Mouse (Mus musculus) kidney, postnatal 0 days (tissue): Measurements from ENCODE around the gene Gm9048. TPM values are rescaled to one million over a fixed set of nuclear protein-coding genes. Genes with fewer than 3 reads are reported as not detected.
"Not testable (repeated sequence)": the region's sequence is repeated elsewhere in the genome, so short reads cannot be mapped to it uniquely, and the experiment has no call there.

Source experiments
- ATAC-seq: fragments of 200-750 bp; cut with Nextera tagmentation; replicated peaks from 2 replicates; pipeline ENCODE4 v1.8.0; 2017; ENCODE audit warnings: low read depth, moderate number of reproducible peaks, moderate TSS enrichment, moderate library complexity; ENCODE audit not compliant: low FRiP score
- DNase-seq: peaks from one replicate; pipeline ENCODE4 v3.0.0-alpha.2; 2016; ENCODE audit warnings: low spot score
- H3K27ac ChIP-seq: fragments of 300-500 bp; sonication (generic); 2 replicates; pipeline ENCODE4 v1.5.1; 2014; ENCODE audit warnings: mild to moderate bottlenecking
- H3K27me3 ChIP-seq: fragments of 300-500 bp; sonication (generic); 2 replicates; pipeline ENCODE4 v1.6.1; 2014; ENCODE audit warnings: low read length, mixed read lengths; ENCODE audit not compliant: insufficient read depth
- H3K36me3 ChIP-seq: fragments of 300-500 bp; sonication (generic); 2 replicates; pipeline ENCODE4 v1.6.1; 2014; ENCODE audit warnings: low read length, mixed read lengths; ENCODE audit not compliant: insufficient read depth
- H3K4me1 ChIP-seq: fragments of 300-500 bp; sonication (generic); replicated peaks from 2 replicates; pipeline ENCODE4 v1.6.1; 2014; ENCODE audit warnings: antibody characterized with exemption, low read length, mixed read lengths; ENCODE audit not compliant: insufficient read depth
- H3K4me2 ChIP-seq: fragments of 300-500 bp; sonication (generic); 2 replicates; pipeline ENCODE4 v1.6.1; 2014; ENCODE audit warnings: mild to moderate bottlenecking, low read length, moderate library complexity, mixed read lengths
- H3K4me3 ChIP-seq: fragments of 300-500 bp; sonication (generic); replicated peaks from 2 replicates; pipeline ENCODE4 v1.5.1; 2014; ENCODE audit warnings: low read depth, low read length
- H3K9ac ChIP-seq: fragments of 300-500 bp; sonication (generic); 2 replicates; pipeline ENCODE4 v1.6.1; 2014; ENCODE audit warnings: low read depth, low read length
- H3K9me3 ChIP-seq: fragments of 300-500 bp; sonication (generic); replicated peaks from 2 replicates; pipeline ENCODE4 v1.6.1; 2016; ENCODE audit warnings: low read length, inconsistent platforms, mixed read lengths
- CTCF ChIP-seq: IDR thresholded peaks from 2 replicates; pipeline ENCODE4 v1.5.1; 2016; ENCODE audit warnings: antibody characterized with exemption, low read depth, mild to moderate bottlenecking, moderate library complexity
- WGBS: fragments of 180-500 bp; shearing (Covaris S2); extraction: QIAGEN DNeasy Blood & Tissue Kit; methylation state at CpG from one replicate; pipeline ENCODE4 v1.1.7; 2014; 5-methylcytosine and 5-hydroxymethylcytosine counted together
- polyA plus RNA-seq: library from polyadenylated mRNA; unstranded; fragments of >200 nt; fragmentation: Nextera tagmentation; extraction: Ambion mirVana; gene quantifications from 2 replicates; pipeline ENCODE4 v1.2.1, GENCODE M21; 2015

Gene Gm9048
- not detected in 2 replicates for polyA plus RNA-seq

DNA sequence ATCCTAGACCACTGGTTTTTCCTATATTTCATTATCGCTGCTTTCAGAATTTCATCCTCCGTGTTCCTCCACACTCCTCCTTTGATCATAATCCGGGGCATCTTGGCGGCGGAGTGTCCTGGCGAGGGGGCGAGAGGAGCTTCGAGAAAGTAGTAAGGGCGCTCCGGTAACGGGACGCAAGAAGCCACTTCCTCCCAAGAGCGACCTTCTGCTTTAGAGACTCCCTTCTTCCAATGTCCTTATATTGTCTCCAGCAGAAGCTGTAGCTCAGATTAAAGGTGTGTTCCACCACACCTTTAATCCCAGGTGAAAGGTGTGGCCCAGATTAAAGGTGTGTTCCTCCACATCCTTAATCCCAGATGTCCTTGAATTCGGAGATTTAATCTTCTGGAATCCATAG, at the start of gene Gm9048:
Gene Gm9048, minus strand, starts transcription at position 101 of the 400 bp plus-strand sequence.
- not testable (repeated sequence) for H3K27ac ChIP-seq, H3K9me3 ChIP-seq, H3K4me1 ChIP-seq, H3K36me3 ChIP-seq, H3K27me3 ChIP-seq, H3K9ac ChIP-seq, DNase-seq, H3K4me2 ChIP-seq, H3K4me3 ChIP-seq, ATAC-seq
- WGBS, result 83% methylated on average over 1 of the region's 14 CpGs

DNA sequence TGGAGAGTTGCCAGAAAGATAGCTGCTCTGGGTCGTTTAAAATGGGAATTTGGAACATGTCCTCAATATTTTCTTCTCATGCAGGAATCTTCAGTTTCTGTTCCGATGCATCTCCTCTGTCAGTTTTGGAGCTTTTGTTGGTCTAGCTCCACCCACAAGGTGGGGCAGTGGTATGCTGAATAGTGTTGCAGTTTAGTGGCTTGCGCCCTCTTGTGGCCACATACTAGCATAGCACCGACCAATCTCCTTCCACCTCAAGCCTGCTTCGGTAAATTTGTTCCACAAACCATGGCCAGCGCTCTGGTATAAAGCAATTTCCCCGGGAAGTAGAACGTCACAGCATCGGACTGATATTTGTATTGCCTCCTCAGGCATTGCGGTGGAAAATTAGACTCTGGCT, 22.0 kb upstream of the Gm9048 start:
- TF ChIP-seq CTCF, result peak; percentile 100
- peak; percentile 83 for ATAC-seq

DNA sequence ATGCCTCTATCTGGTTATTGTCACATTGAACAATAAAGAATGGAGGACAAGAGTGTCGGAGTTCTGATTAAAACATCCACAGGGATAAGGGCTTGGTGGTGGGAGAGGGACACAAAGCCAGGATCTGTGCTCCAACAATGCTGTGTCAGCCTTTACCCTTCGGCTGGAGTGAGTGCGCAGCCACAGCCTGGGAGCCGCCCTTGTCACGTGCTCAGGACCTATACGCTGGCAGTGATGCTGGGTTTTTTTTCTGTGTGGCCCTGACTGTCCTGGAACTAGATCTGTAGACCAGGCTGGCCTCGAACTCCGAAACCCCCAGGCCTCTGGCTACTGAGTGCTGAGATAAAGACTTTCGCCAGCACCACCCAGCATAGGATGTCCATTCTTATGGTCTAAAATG, 21.0 kb upstream of the Gm9048 start:
- Histone ChIP-seq H3K4me1 (no peaks in the 10 kb centered on the region), H3K36me3 (no peaks in the 10 kb centered on the region), H3K4me2 (no peak overlapping the region), H3K4me3 (no peak overlapping the region), H3K27me3 (no peaks in the 10 kb centered on the region), H3K27ac (no peak overlapping the region), H3K9ac (no peak overlapping the region), H3K9me3 (no peaks in the 10 kb centered on the region)
- DNase-seq (no peak), ATAC-seq (no peak)
- TF ChIP-seq CTCF, result no peak
- WGBS, result 92% methylated on average over 9 of the region's 9 CpGs

More for the DNA sequence above, 22.0 kb upstream of the Gm9048 start:
- 3% methylated on average over 10 of the region's 10 CpGs for WGBS
- Histone ChIP-seq H3K27ac (no peak overlapping the region), H3K4me2 (peak overlapping the region; percentile 37), H3K27me3 (no peaks in the 10 kb centered on the region), H3K36me3 (no peaks in the 10 kb centered on the region), H3K4me3 (no peak overlapping the region), H3K9me3 (no peaks in the 10 kb centered on the region), H3K9ac (0 out of 2 replicates have a peak overlapping the region, but pooled peaks have one; percentile 8), H3K4me1 (no peaks in the 10 kb centered on the region)
- DNase-seq, result peak; percentile 94

DNA sequence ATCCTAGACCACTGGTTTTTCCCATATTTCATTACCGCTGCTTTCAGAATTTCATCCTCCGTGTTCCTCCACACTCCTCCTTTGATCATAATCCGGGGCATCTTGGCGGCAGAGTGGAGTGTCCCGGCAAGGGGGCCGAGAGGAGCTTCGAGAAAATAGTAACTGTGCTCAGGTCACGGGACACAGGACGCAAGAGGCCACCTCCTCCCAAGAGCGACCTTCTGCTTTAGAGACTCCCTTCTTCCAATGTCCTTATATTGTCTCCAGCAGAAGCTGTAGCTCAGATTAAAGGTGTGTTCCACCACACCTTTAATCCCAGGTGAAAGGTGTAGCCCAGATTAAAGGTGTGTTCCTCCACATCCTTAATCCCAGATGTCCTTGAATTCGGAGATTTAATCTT, 5.5 kb upstream of the Gm9048 start, which contains the start of gene Gm9049:
Gene Gm9049, minus strand, starts transcription at position 101 of the 400 bp plus-strand sequence.
- H3K27me3 ChIP-seq, DNase-seq, H3K9me3 ChIP-seq, H3K36me3 ChIP-seq, H3K4me3 ChIP-seq, H3K27ac ChIP-seq, H3K9ac ChIP-seq, H3K4me1 ChIP-seq, ATAC-seq, H3K4me2 ChIP-seq: not testable (repeated sequence)
- WGBS, result no CpG with 5 or more reads among the region's 11 CpGs

DNA sequence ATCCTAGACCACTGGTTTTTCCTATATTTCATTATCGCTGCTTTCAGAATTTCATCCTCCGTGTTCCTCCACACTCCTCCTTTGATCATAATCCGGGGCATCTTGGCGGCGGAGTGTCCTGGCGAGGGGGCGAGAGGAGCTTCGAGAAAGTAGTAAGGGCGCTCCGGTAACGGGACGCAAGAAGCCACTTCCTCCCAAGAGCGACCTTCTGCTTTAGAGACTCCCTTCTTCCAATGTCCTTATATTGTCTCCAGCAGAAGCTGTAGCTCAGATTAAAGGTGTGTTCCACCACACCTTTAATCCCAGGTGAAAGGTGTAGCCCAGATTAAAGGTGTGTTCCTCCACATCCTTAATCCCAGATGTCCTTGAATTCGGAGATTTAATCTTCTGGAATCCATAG, 5.3 kb downstream of the Gm9048 start, which contains the start of gene Gm9046:
Gene Gm9046, minus strand, starts transcription at position 101 of the 400 bp plus-strand sequence.
- H3K4me3 ChIP-seq, H3K27ac ChIP-seq, ATAC-seq, H3K27me3 ChIP-seq, H3K9ac ChIP-seq, H3K36me3 ChIP-seq, H3K9me3 ChIP-seq, H3K4me2 ChIP-seq, H3K4me1 ChIP-seq, DNase-seq: not testable (repeated sequence)
- WGBS, result no CpG with 5 or more reads among the region's 14 CpGs

DNA sequence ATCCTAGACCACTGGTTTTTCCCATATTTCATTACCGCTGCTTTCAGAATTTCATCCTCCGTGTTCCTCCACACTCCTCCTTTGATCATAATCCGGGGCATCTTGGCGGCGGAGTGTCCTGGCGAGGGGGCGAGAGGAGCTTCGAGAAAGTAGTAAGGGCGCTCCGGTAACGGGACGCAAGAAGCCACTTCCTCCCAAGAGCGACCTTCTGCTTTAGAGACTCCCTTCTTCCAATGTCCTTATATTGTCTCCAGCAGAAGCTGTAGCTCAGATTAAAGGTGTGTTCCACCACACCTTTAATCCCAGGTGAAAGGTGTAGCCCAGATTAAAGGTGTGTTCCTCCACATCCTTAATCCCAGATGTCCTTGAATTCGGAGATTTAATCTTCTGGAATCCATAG, 10.7 kb downstream of the Gm9048 start, which contains the start of gene Gm9045:
Gene Gm9045, minus strand, starts transcription at position 101 of the 400 bp plus-strand sequence.
- not testable (repeated sequence) for H3K9ac ChIP-seq, ATAC-seq, H3K4me1 ChIP-seq, H3K27me3 ChIP-seq, H3K9me3 ChIP-seq, DNase-seq, H3K4me2 ChIP-seq, H3K27ac ChIP-seq, H3K4me3 ChIP-seq, H3K36me3 ChIP-seq
- no CpG with 5 or more reads among the region's 14 CpGs for WGBS

DNA sequence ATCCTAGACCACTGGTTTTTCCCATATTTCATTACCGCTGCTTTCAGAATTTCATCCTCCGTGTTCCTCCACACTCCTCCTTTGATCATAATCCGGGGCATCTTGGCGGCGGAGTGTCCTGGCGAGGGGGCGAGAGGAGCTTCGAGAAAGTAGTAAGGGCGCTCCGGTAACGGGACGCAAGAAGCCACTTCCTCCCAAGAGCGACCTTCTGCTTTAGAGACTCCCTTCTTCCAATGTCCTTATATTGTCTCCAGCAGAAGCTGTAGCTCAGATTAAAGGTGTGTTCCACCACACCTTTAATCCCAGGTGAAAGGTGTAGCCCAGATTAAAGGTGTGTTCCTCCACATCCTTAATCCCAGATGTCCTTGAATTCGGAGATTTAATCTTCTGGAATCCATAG, 16.2 kb downstream of the Gm9048 start, which contains the start of gene Gm9044:
Gene Gm9044, minus strand, starts transcription at position 101 of the 400 bp plus-strand sequence.
- not testable (repeated sequence) for H3K9me3 ChIP-seq, H3K4me1 ChIP-seq, H3K27me3 ChIP-seq, H3K36me3 ChIP-seq, H3K4me2 ChIP-seq, DNase-seq, ATAC-seq, H3K9ac ChIP-seq, H3K4me3 ChIP-seq, H3K27ac ChIP-seq
- WGBS, result no CpG with 5 or more reads among the region's 14 CpGs

DNA sequence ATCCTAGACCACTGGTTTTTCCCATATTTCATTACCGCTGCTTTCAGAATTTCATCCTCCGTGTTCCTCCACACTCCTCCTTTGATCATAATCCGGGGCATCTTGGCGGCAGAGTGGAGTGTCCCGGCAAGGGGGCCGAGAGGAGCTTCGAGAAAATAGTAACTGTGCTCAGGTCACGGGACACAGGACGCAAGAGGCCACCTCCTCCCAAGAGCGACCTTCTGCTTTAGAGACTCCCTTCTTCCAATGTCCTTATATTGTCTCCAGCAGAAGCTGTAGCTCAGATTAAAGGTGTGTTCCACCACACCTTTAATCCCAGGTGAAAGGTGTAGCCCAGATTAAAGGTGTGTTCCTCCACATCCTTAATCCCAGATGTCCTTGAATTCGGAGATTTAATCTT, 21.6 kb downstream of the Gm9048 start, which contains the start of gene Gm9040:
Gene Gm9040, minus strand, starts transcription at position 101 of the 400 bp plus-strand sequence.
- H3K36me3 ChIP-seq, DNase-seq, H3K4me3 ChIP-seq, ATAC-seq, H3K9me3 ChIP-seq, H3K4me2 ChIP-seq, H3K4me1 ChIP-seq, H3K27ac ChIP-seq, H3K9ac ChIP-seq, H3K27me3 ChIP-seq: not testable (repeated sequence)
- WGBS, result no CpG with 5 or more reads among the region's 11 CpGs
